Mouse (Mus musculus) liver, adult 2 months (tissue): ENCODE results near the gene Klf7. TPM values are rescaled to one million over a fixed set of nuclear protein-coding genes. Genes with fewer than 3 reads are reported as not detected.

Source experiments
- DNase-seq: peaks from one replicate; pipeline ENCODE4 v3.0.0-alpha.2; 2011; ENCODE audit warnings: low read depth, low spot score; ENCODE audit errors: extremely low read depth
- H3K27ac ChIP-seq: fragments of 200-500 bp; replicated peaks from 2 replicates; pipeline ENCODE4 v1.5.1; 2012; ENCODE audit warnings: low read depth, mild to moderate bottlenecking, control low read depth, inconsistent platforms, low read length; ENCODE audit not compliant: insufficient read depth
- H3K27me3 ChIP-seq: fragments of 200-500 bp; 2 replicates; pipeline ENCODE4 v1.6.1; 2012; ENCODE audit warnings: mild to moderate bottlenecking, moderate library complexity, low read length, inconsistent platforms; ENCODE audit not compliant: control insufficient read depth, insufficient read depth
- H3K36me3 ChIP-seq: fragments of 200-500 bp; 2 replicates; pipeline ENCODE4 v1.6.1; 2012; ENCODE audit warnings: low read length, inconsistent platforms; ENCODE audit not compliant: control insufficient read depth, insufficient read depth
- H3K4me1 ChIP-seq: fragments of 200-500 bp; 2 replicates; pipeline ENCODE4 v1.6.1; 2011; ENCODE audit warnings: low read length; ENCODE audit not compliant: control insufficient read depth, insufficient read depth
- H3K4me3 ChIP-seq: fragments of 200-500 bp; 2 replicates; pipeline ENCODE4 v1.5.1; 2011; ENCODE audit warnings: low read depth, mild to moderate bottlenecking, control low read depth, low read length, moderate library complexity; ENCODE audit not compliant: insufficient read depth
- H3K79me2 ChIP-seq: fragments of 200-500 bp; 2 replicates; pipeline ENCODE4 v1.6.1; 2012; ENCODE audit warnings: inconsistent platforms, mild to moderate bottlenecking, low read length, moderate library complexity; ENCODE audit not compliant: control insufficient read depth, insufficient read depth
- H3K9ac ChIP-seq: fragments of 200-500 bp; 2 replicates; pipeline ENCODE4 v1.6.1; 2012; ENCODE audit warnings: low read depth, mild to moderate bottlenecking, control low read depth, inconsistent platforms, low read length
- CTCF ChIP-seq: fragments of 200-500 bp; IDR thresholded peaks from 2 replicates; pipeline ENCODE4 v1.5.1; 2011; ENCODE audit warnings: low read depth, low read length, control low read depth
- POLR2A ChIP-seq: fragments of 200-500 bp; IDR thresholded peaks from 2 replicates; pipeline ENCODE4 v1.6.1; 2011; ENCODE audit warnings: low read length, control low read depth; ENCODE audit not compliant: insufficient read depth; ENCODE audit errors: extremely low read depth
- WGBS: fragments of 180-500 bp; shearing (Covaris S2); methylation state at CpG from one replicate; pipeline ENCODE4 v1.1.7; 2018; 5-methylcytosine and 5-hydroxymethylcytosine counted together
- polyA plus RNA-seq: library from polyadenylated mRNA; depleted of rRNA; stranded (reverse); fragments of >200 nt; gene quantifications from 2 replicates; pipeline ENCODE4 v1.2.3, GENCODE M21; 2012
- total RNA-seq: library from RNA; depleted of rRNA; stranded (reverse); fragments of >200 nt; gene quantifications from 2 replicates; pipeline ENCODE4 v1.2.3, GENCODE M21; 2014

The Klf7 gene
- total and polyA plus RNA-seq, 2 experiments: 2.2 to 4.0 TPM

DNA sequence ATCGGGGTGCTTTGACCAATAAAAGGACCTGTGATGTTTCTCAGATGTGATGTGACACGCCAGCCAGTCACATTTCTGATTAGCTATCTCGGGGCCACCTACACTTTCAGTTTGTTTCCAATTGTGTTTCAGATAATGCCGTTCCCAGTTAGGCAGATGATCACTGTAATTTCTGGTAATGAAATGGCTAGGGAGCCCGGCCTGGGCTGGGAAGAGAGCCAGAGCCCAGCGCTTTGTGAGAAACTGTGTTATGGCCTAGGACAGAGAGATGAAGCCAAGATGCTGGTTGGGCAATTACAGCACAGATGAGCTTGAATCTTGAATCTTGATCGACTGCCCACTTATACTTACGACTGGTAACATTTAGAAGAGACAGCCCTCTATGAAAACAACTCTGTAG is 122.6 kb downstream of the Klf7 start:
- DNase-seq: no peak
- no peak for TF ChIP-seq CTCF
- TF ChIP-seq POLR2A: no peak
- no peaks in the 10 kb centered on the region for H3K36me3 ChIP-seq
- no peak overlapping the region for H3K27ac ChIP-seq
- WGBS: 86% methylated on average over 8 of the region's 8 CpGs
- H3K4me1 ChIP-seq: no peaks in the 10 kb centered on the region
- H3K27me3 ChIP-seq: no peaks in the 10 kb centered on the region
- no peaks in the 10 kb centered on the region for H3K79me2 ChIP-seq
- H3K4me3 ChIP-seq: no peak overlapping the region
- H3K9ac ChIP-seq: no peak overlapping the region

GRCm38 (mm10) chr1:63998901-63999300 is 123.2 kb downstream of the Klf7 start:
- Histone ChIP-seq H3K27me3 (no peaks in the 10 kb centered on the region), H3K79me2 (no peaks in the 10 kb centered on the region), H3K4me1 (no peaks in the 10 kb centered on the region), H3K9ac (no peak overlapping the region), H3K36me3 (no peaks in the 10 kb centered on the region), H3K27ac (no peak overlapping the region), H3K4me3 (no peak overlapping the region)
- WGBS: 89% methylated on average over 4 of the region's 4 CpGs
- no peak for TF ChIP-seq CTCF
- TF ChIP-seq POLR2A: no peak
- no peak for DNase-seq

DNA sequence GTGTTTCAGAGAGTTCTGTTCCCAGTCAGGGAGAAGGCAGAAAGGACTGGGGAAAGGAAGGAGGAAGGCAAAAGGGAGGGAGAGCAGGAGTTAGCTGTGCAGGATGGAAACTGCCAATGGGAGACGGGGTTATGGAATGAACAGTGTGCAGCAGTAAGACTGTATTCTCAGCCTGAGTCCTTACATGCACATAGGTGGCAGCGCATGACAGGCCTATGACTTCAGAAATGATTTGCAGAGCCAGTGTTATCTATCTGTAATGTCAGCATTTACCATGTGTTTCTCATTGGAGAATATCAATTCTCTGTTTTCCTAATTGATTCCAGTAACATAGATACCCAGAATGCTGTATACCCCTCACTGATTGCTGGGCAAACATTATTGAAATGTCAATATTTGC is 123.9 kb downstream of the Klf7 start:
- no peaks in the 10 kb centered on the region for H3K27me3 ChIP-seq
- no peak overlapping the region for H3K27ac ChIP-seq
- DNase-seq: no peak
- H3K79me2 ChIP-seq: no peaks in the 10 kb centered on the region
- H3K4me3 ChIP-seq: no peak overlapping the region
- 75% methylated on average over 2 of the region's 2 CpGs for WGBS
- no peaks in the 10 kb centered on the region for H3K4me1 ChIP-seq
- TF ChIP-seq CTCF (no peak), POLR2A (no peak)
- no peak overlapping the region for H3K9ac ChIP-seq
- H3K36me3 ChIP-seq: no peaks in the 10 kb centered on the region

DNA sequence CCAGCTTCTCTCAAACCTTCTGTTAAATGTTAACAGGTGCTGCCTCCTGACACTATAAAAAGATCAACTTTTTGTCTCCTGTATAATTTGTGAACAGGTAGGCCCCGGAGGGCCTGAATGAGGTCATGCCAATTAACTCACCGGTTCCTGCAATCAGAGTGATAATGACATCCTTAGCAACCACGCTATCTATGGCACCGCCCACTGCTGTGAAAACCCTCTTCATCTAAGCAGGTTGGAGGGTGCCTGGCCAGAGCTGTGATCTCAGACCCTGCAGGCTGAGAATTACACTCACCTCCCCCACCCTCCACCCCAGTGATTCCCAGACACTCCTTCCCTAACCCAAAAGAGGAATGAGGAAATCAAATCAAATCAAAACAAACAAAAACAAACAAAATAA is 126.3 kb downstream of the Klf7 start:
- H3K27ac ChIP-seq: no peak overlapping the region
- H3K9ac ChIP-seq: no peak overlapping the region
- no peaks in the 10 kb centered on the region for H3K79me2 ChIP-seq
- no peak overlapping the region for H3K4me3 ChIP-seq
- no peaks in the 10 kb centered on the region for H3K27me3 ChIP-seq
- no peak for DNase-seq
- WGBS: 45% methylated on average over 4 of the region's 4 CpGs
- no peaks in the 10 kb centered on the region for H3K36me3 ChIP-seq
- TF ChIP-seq CTCF (no peak), POLR2A (no peak)
- no peaks in the 10 kb centered on the region for H3K4me1 ChIP-seq

GRCm38 (mm10) chr1:63995137-63995492 is 127.0 kb downstream of the Klf7 start:
- Histone ChIP-seq H3K4me3 (no peak overlapping the region), H3K27me3 (no peaks in the 10 kb centered on the region), H3K27ac (no peak overlapping the region), H3K4me1 (no peaks in the 10 kb centered on the region), H3K79me2 (no peaks in the 10 kb centered on the region), H3K36me3 (no peaks in the 10 kb centered on the region), H3K9ac (no peak overlapping the region)
- TF ChIP-seq POLR2A (no peak), CTCF (no peak)
- WGBS: 59% methylated on average over 5 of the region's 5 CpGs
- no peak for DNase-seq

- no peaks in the 10 kb centered on the region for H3K4me1 ChIP-seq
- H3K27ac ChIP-seq: no peak overlapping the region
- no peaks in the 10 kb centered on the region for H3K36me3 ChIP-seq
- H3K27me3 ChIP-seq: no peaks in the 10 kb centered on the region
- WGBS: 38% methylated on average over 19 of the region's 19 CpGs
- H3K4me3 ChIP-seq: no peak overlapping the region
- no peaks in the 10 kb centered on the region for H3K79me2 ChIP-seq
- no peak overlapping the region for H3K9ac ChIP-seq
- no peak for TF ChIP-seq CTCF
- no peak for TF ChIP-seq POLR2A
- no peak for DNase-seq
These were observed 127.6 kb downstream of the Klf7 start for GRCm38 (mm10) chr1:63994248-63995136.
